Comparison of ENCODE assay signal across 11 mouse cellular contexts in genomic region chr6:88544644-88545396, GRCm38 (mm10). TPM values are rescaled to one million over a fixed set of nuclear protein-coding genes. Genes with fewer than 3 reads are reported as not detected.
DNase-seq lines count a peak whose midpoint lies in the region; ATAC-seq and TF ChIP-seq lines count a peak whose summit lies in the region.
"Had no signal": no experiment of that assay in that cellular context is flagged by ENCODE, and none has a peak within 500 bp of the region (broad histone marks: within the 10 kb centered on the region; RNA-seq: fewer than 3 reads in every experiment).

No protein-coding gene starts in this region.

- H3K4me1 ChIP-seq in megakaryocyte, embryonic 14.5 days, result peaks cover 56% of the 10 kb centered on the region
- peaks cover 6% of the 10 kb centered on the region; the same call in 1 of the 2 replicates for H3K4me1 ChIP-seq in forebrain, embryonic 16.5 days (replicated peaks; ENCODE audit: control insufficient read depth, insufficient read depth, low read length)
- H3K4me1 ChIP-seq in liver, postnatal 0 days (ENCODE audit: insufficient read depth), result no peaks in the 10 kb centered on the region
- H3K4me1 ChIP-seq in kidney, embryonic 16.5 days (ENCODE audit: insufficient read depth, low read length), result no peaks in the 10 kb centered on the region

- WGBS in forebrain, embryonic 16.5 days, result 23% methylated on average over 11 of the region's 11 CpGs
- WGBS in liver, postnatal 0 days (ENCODE audit: insufficient replicate concordance), result 23% methylated on average over 11 of the region's 11 CpGs
- 42% methylated on average over 11 of the region's 11 CpGs for WGBS in kidney, embryonic 16.5 days

- no peak for TF ChIP-seq CTCF in liver, postnatal 0 days (IDR thresholded peaks at IDR 0.05; ENCODE audit: low read depth)

- peak overlapping the region; percentile 11; the same call in 1 of the 2 replicates for H3K9ac ChIP-seq in forebrain, embryonic 16.5 days (replicated peaks; ENCODE audit: low read depth, low read length)
- no peak overlapping the region for H3K9ac ChIP-seq in liver, postnatal 0 days (replicated peaks)
- no peak overlapping the region for H3K9ac ChIP-seq in kidney, embryonic 16.5 days (replicated peaks; ENCODE audit: low read length)

- no peaks in the 10 kb centered on the region for H3K36me3 ChIP-seq in megakaryocyte, embryonic 14.5 days (replicated peaks; ENCODE audit: low read length)
- no peaks in the 10 kb centered on the region for H3K36me3 ChIP-seq in forebrain, embryonic 16.5 days (ENCODE audit: control insufficient read depth, insufficient read depth)
- H3K36me3 ChIP-seq in liver, postnatal 0 days (replicated peaks; ENCODE audit: insufficient read depth, low read length), result no peaks in the 10 kb centered on the region
- no peaks in the 10 kb centered on the region for H3K36me3 ChIP-seq in kidney, embryonic 16.5 days (ENCODE audit: insufficient read depth, low read length)

- H3K27me3 ChIP-seq in megakaryocyte, embryonic 14.5 days (replicated peaks), result peaks cover 43% of the 10 kb centered on the region
- H3K27me3 ChIP-seq in forebrain, embryonic 16.5 days (replicated peaks; ENCODE audit: control insufficient read depth, insufficient read depth, low read length), result peaks cover 9% of the 10 kb centered on the region; the same call in 1 of the 2 replicates
- peaks cover 2% of the 10 kb centered on the region; the same call in 1 of the 2 replicates for H3K27me3 ChIP-seq in liver, postnatal 0 days (ENCODE audit: insufficient read depth, low read length)
- H3K27me3 ChIP-seq in kidney, embryonic 16.5 days (ENCODE audit: insufficient read depth, low read length), result peaks cover 22% of the 10 kb centered on the region

- 0 out of 2 replicates have a peak, but pooled peaks have one; percentile 52 for TF ChIP-seq EP300 in liver, postnatal 0 days (IDR thresholded peaks at IDR 0.05; ENCODE audit: low read depth)

- no peak overlapping the region; the same call in 1 of the 2 replicates for H3K27ac ChIP-seq in forebrain, embryonic 16.5 days (ENCODE audit: low read length)
- no peak overlapping the region for H3K27ac ChIP-seq in liver, postnatal 0 days (ENCODE audit: low read depth)
- H3K27ac ChIP-seq in kidney, embryonic 16.5 days (ENCODE audit: low read length), result no peak overlapping the region
- H3K27ac ChIP-seq: stomach, postnatal 0 days had no signal

- no peaks in the 10 kb centered on the region for H3K9me3 ChIP-seq in megakaryocyte, embryonic 14.5 days
- no peaks in the 10 kb centered on the region for H3K9me3 ChIP-seq in forebrain, embryonic 16.5 days (ENCODE audit: control insufficient read depth, low read length)
- H3K9me3 ChIP-seq in liver, postnatal 0 days (ENCODE audit: low read length), result no peaks in the 10 kb centered on the region
- no peaks in the 10 kb centered on the region for H3K9me3 ChIP-seq in kidney, embryonic 16.5 days (ENCODE audit: low read length)

- no peak overlapping the region for H3K4me2 ChIP-seq in forebrain, embryonic 16.5 days (ENCODE audit: low read length)
- H3K4me2 ChIP-seq in liver, postnatal 0 days (ENCODE audit: low read depth, low read length), result no peak overlapping the region
- H3K4me2 ChIP-seq in kidney, embryonic 16.5 days (replicated peaks; ENCODE audit: low read depth, low read length), result no peak overlapping the region

- H3K4me3 ChIP-seq in megakaryocyte, embryonic 14.5 days (replicated peaks), result peak overlapping the region; percentile 82
- no peak overlapping the region for H3K4me3 ChIP-seq in forebrain, embryonic 16.5 days (replicated peaks; ENCODE audit: low read length)
- H3K4me3 ChIP-seq in liver, postnatal 0 days (ENCODE audit: low read depth, low read length), result no peak overlapping the region
- no peak overlapping the region for H3K4me3 ChIP-seq in kidney, embryonic 16.5 days (ENCODE audit: low read length)

- DNase-seq in liver, postnatal 0 days, result no peak
- no peak for DNase-seq in thymus, postnatal 25 days
- no peak for DNase-seq in thymus, postnatal 4 days
- DNase-seq: lung, postnatal 4 days had no signal

- ATAC-seq in megakaryocyte, adult 5-6 weeks (ENCODE audit: poor library complexity, severe bottlenecking), result no peak
- no peak for ATAC-seq in forebrain, embryonic 16.5 days
- ATAC-seq in liver, postnatal 0 days, result no peak
- ATAC-seq in kidney, embryonic 16.5 days (ENCODE audit: low FRiP score, low TSS enrichment), result no peak
- ATAC-seq in cerebellum, adult (ENCODE audit: insufficient number of reproducible peaks, low FRiP score, low TSS enrichment), result no peak
- ATAC-seq: intestine, postnatal 0 days had no signal

RNA-seq across cellular contexts. Expression of gene Sec61a1, which starts 26.1 kb away (rescaled TPM):
- 80.5 and 126 TPM in 2 replicates for polyA plus RNA-seq in megakaryocyte, embryonic 14.5 days (2012; ENCODE audit: insufficient read depth, low replicate concordance)
- total RNA-seq in megakaryocyte, adult 5-6 weeks (2015), result 96.0 and 127 TPM in 2 replicates
- total RNA-seq in megakaryocyte, adult 5-6 weeks (2017), result 93.5 and 115 TPM in 2 replicates
- 170 and 178 TPM in 2 replicates for polyA plus RNA-seq in forebrain, embryonic 16.5 days (2015; fragmentation: Nextera tagmentation; extraction: Ambion mirVana)
- 76.4 and 84.0 TPM in 2 replicates for polyA plus RNA-seq in liver, postnatal 0 days (2015; fragmentation: Nextera tagmentation; extraction: Ambion mirVana)
- 274 and 277 TPM in 2 replicates for polyA plus RNA-seq in kidney, embryonic 16.5 days (2015; fragmentation: Nextera tagmentation; extraction: Ambion mirVana)
